Mouse (Mus musculus) left cerebral cortex, postnatal 36 days (tissue): ENCODE measurements around the gene Zfp629. TPM values are rescaled to one million over a fixed set of nuclear protein-coding genes. Genes with fewer than 3 reads are reported as not detected.

ENCODE experiments used
- DNase-seq, 2 experiments: peaks; one replicate each; pipeline ENCODE4 v3.0.0; 2021 to 2022; ENCODE audit warnings: low spot score in 2 of 2, mixed read lengths in 1 of 2
- intact Hi-C: fragments of 180-260 bp; cut with DNase I; formaldehyde crosslinking; loops from one replicate; pipeline ENCODE4 v1.15.1; 2025
- total RNA-seq, 2 experiments: library from RNA; stranded (reverse); gene quantifications; 2 replicates each; pipeline ENCODE4 v1.2.3; 2021

The Zfp629 gene
- total RNA-seq, 2 experiments from 2014 or later = 22.1 to 24.7 TPM

DNA sequence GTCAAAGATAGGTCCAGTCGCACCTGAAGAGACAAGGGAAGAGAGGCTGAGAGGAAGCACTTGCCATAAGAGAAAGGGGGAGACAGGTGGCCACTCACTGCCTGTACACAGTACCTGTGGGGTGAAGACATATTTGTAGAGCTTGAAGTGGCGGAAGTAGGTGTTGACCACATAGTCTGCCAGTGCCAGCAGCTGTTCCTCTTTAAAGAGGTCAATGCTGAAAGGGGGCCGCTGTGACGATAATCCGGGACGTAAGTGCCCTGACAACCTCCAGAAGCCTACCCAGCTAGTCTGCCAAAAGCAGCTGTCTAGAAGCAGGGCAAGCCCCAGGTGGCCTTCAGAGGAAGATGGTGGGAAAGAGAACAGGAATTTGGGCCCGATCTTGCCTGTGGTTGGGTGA is 30.6 kb downstream of the Zfp629 start:
- DNase-seq = no peak
- intact Hi-C loops = no loop called here

- DNase-seq = no peak
- intact Hi-C loops = no loop called here
Measured at GRCm38 (mm10) chr7:127583260-127583659, 32.3 kb downstream of the Zfp629 start.

GRCm38 (mm10) chr7:127574115-127574514 is 41.5 kb downstream of the Zfp629 start:
- no peak for DNase-seq
- intact Hi-C loops = no loop called here

DNA sequence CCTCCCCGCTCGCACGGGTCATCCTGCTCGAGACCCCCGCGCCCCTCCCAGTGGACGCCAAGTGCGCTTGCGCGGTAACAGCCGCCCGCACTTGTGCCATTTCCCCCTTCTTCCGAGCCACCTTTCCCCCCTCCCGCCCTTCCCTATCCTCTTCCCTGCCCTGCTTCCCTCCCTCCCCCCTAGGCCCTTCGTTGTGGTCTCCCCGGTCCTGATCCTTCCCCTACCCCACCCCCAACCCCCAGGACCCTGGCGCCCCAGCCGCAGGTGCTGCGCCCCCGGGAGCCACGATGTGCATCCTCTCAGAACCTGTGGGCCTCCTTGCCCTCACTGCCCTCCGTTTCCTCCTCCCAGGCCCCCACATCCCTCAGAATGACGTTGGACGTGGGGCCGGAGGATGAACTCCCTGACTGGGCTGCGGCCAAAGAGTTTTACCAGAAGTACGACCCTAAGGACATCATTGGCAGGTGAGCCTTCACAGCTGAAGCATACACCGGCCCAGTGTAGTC is 42.0 kb downstream of the Zfp629 start:
- peak in 1 of 2 experiments; percentile 29 for DNase-seq
- intact Hi-C loops = no loop called here

DNA sequence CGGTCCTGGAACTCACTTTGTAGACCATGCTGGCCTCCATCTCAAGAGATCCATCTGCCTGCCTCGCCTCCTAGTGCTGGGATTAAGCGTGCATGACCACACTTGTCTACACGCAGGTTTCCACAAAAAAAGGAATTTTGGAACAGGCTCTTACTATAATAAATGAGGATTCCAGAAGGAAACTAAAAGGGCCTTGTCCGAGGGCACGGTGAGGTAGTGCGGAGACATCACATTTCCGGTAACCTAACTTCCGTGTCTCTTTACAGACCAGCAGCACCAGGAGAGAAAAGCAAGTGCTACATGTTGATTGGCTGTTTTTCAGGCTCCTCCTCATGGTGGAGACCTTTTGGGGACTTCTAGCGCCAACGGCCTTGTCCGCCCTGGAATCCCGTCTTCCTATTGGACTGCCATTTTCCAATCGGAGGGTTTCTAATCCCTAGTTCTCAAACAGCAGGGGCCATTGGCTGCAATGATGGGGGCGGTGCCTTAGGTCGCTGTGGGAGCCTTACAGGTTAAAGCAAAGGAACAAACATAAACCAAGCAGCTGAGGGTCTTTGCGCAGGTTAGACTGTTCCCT is 42.6 kb downstream of the Zfp629 start, which contains the start of gene Phkg2:
Phkg2 (plus strand) TSS at position 446 of the 577 bp plus-strand sequence.
- DNase-seq = peak; percentile 89 to 91
- intact Hi-C loops = no loop called here

- intact Hi-C loops = no loop called here
- no peak for DNase-seq
Measured at GRCm38 (mm10) chr7:127564381-127565150, 51.0 kb downstream of the Zfp629 start.

DNA sequence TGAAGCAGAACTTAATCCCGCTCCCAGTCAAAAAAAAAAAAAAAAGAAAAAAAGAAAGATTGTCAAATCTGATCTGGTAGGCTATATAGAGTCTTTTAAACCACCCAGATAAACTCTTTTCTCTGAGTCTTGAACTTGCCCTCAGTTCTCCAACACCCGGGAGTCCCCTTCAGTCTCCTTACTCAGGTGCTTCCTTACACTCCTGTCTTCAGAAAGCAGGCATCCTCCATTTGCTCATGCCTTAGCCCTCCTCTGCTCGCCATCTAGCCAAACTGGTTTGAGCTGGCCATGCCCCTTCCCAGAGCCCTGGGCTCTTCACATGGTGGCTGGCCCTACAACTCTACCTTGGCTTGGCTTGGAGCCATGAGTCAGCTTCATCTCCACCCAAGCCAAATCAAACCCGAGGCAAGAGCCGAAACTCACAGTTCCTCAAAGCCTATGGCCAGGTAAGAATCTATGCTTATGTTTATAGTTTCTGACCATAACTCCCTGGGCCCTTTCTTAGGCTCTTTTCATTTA is 54.2 kb downstream of the Zfp629 start, which contains the start of gene Tmem265:
Tmem265 (plus strand) TSS at position 51 of the 519 bp plus-strand sequence.
- intact Hi-C loops = no loop called here
- DNase-seq = no peak

DNA sequence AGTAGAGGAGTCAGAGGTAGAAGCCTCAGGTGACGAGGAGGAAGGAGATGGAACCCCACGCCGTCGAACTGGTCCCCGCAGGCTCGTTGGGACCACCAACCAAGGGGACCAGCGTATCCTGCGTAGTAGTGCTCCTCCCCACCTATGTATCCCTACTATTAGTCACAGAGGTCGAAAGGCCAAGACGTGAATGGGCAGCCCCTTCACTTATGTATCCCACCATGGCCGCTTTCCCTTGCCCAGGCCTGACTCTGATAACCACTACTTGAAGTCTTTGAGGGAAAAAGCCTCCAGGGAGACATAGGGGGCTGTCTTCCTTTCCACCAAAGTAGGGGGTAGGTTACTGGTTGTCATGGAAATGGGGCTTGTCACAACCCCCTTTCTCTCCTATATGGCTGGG is 55.0 kb downstream of the Zfp629 start:
- intact Hi-C loops = no loop called here
- DNase-seq = no peak

Other genes starting within 250 kb of the Zfp629 start
- gene Zfp747, start 239.7 kb downstream of the Zfp629 start, total RNA-seq = 1 to 10 TPM; 5.7 to 7.2 TPM
- 1 to 10 TPM; 3.3 to 3.9 TPM for gene 9130019O22Rik, start 228.6 kb downstream of the Zfp629 start, total RNA-seq
- 1 to 10 TPM; 7.7 to 8.2 TPM for gene E430018J23Rik, start 222.2 kb downstream of the Zfp629 start, total RNA-seq
- 1 to 10 TPM; 5.4 to 5.6 TPM for gene Zfp764, start 209.0 kb downstream of the Zfp629 start, total RNA-seq
- gene Zfp688, start 193.7 kb downstream of the Zfp629 start, total RNA-seq = 10 to 100 TPM; 13.7 to 18.6 TPM
- gene Zfp689, start 166.6 kb downstream of the Zfp629 start, total RNA-seq = 1 to 10 TPM; 5.8 to 7.9 TPM
- gene Prr14, start 156.2 kb downstream of the Zfp629 start, total RNA-seq = 10 to 100 TPM; 25.7 to 30.2 TPM
- 10 to 100 TPM; 48.7 to 61.4 TPM for gene Fbrs, start 136.6 kb downstream of the Zfp629 start, total RNA-seq
- 100 to 1,000 TPM in 1 of 2 experiments, 10 to 100 TPM in 1; 99.0 to 131 TPM for gene Srcap, start 103.8 kb downstream of the Zfp629 start, total RNA-seq
- gene Gm42715, start 96.2 kb downstream of the Zfp629 start, total RNA-seq = 10 to 100 TPM in 1 of 2 experiments, 1 to 10 TPM in 1; 7.6 to 15.0 TPM
- 1 to 10 TPM in 1 of 2 experiments, not detected in 1; 3.4 TPM for gene Tmem265, start 54.4 kb downstream of the Zfp629 start, total RNA-seq
- gene Phkg2, start 42.5 kb downstream of the Zfp629 start, total RNA-seq = 10 to 100 TPM; 69.2 to 81.4 TPM
- 1 to 10 TPM; 9.3 to 9.7 TPM for gene Ccdc189, start 27.2 kb downstream of the Zfp629 start, total RNA-seq
- 10 to 100 TPM; 63.1 to 81.0 TPM for gene Rnf40, start 27.0 kb downstream of the Zfp629 start, total RNA-seq
- gene Bcl7c, start 93.1 kb upstream of the Zfp629 start, total RNA-seq = 10 to 100 TPM; 37.9 to 47.9 TPM
- 1 to 10 TPM; 2.4 to 2.5 TPM for gene Ctf1, start 96.9 kb upstream of the Zfp629 start, total RNA-seq
- gene Ctf2, start 116.4 kb upstream of the Zfp629 start, total RNA-seq = not detected
- gene Fbxl19, start 128.7 kb upstream of the Zfp629 start, total RNA-seq = 10 to 100 TPM; 73.2 to 84.6 TPM
- 10 to 100 TPM; 18.9 to 25.4 TPM for gene Orai3, start 154.0 kb upstream of the Zfp629 start, total RNA-seq
- 10 to 100 TPM; 40.0 to 53.4 TPM for gene Setd1a, start 160.9 kb upstream of the Zfp629 start, total RNA-seq
- 1 to 10 TPM; 3.9 to 4.1 TPM for gene Gm49388, start 169.8 kb upstream of the Zfp629 start, total RNA-seq
- gene Hsd3b7, start 184.8 kb upstream of the Zfp629 start, total RNA-seq = 1 to 10 TPM; 3.3 to 4.0 TPM
- 10 to 100 TPM; 74.6 to 76.0 TPM for gene Stx4a, start 208.5 kb upstream of the Zfp629 start, total RNA-seq
- 100 to 1,000 TPM; 431 to 441 TPM for gene Stx1b, start 208.8 kb upstream of the Zfp629 start, total RNA-seq